Mouse (Mus musculus) gastrocnemius, postnatal 4 days (tissue): ENCODE measurements around the gene Tmem60. TPM values are rescaled to one million over a fixed set of nuclear protein-coding genes. Genes with fewer than 3 reads are reported as not detected.
A peak's percentile ranks its signal among the peaks of the same experiment; 100 is the strongest.

Source experiments
- DNase-seq, 2 experiments: peaks; one replicate each; pipeline ENCODE4 v3.0.0; 2021 to 2022; ENCODE audit warnings: low spot score in 2 of 2, mixed read lengths in 2 of 2
- total RNA-seq, 2 experiments: library from RNA; stranded (reverse); gene quantifications; 2 replicates each; pipeline ENCODE4 v1.2.3; 2021

The Tmem60 gene
- total RNA-seq, 2 experiments from 2014 or later: 18.4 to 20.8 TPM

- no peak for DNase-seq
These were observed 23.4 kb downstream of the Tmem60 start for GRCm38 (mm10) chr5:20905437-20905836.

GRCm38 (mm10) chr5:20906191-20906590, 24.2 kb downstream of the Tmem60 start:
- DNase-seq: no peak

GRCm38 (mm10) chr5:20911741-20912140, 29.8 kb downstream of the Tmem60 start:
- DNase-seq: no peak

- peak; percentile 38 to 59 for DNase-seq
These were observed 31.6 kb downstream of the Tmem60 start for GRCm38 (mm10) chr5:20913372-20914275.

DNA sequence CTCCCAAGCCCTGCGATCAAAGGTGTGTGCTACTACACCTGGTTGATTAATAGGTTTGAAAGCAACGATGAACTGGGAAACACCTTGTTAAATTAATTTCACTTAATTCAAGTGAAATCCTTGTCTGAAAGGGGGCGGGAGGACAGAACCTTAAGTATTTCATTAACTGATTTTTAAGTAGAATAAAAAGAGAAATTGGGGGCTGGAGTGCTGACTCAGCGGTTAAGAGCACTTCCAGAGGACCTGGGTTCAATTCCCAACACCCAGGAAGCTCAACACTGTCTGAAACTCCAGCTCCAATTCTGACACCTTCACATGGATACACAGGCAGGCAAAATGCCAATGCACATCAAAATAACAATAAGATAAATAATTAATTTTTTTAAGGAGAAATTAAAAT, 37.0 kb downstream of the Tmem60 start:
- no peak for DNase-seq

- no peak for DNase-seq
These were observed 37.6 kb downstream of the Tmem60 start for GRCm38 (mm10) chr5:20919566-20919965.

DNA sequence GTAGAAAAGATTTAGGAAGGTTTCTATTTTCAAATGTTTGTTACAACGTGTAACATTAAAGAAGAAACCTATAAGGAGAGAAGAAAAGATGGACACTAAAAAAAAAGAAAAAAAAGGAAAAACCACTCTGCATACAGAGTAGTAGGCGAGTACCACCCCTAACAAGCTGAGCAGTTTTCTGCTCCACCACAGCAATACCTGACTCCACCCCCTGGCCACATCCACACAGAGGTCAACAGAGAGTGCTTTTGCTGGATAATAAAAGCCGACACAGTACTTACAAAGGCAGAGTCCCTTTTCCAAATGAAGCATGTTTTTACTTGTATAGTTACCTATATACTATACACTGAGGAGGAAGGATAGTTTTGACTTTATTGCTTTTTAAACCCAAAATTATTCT, 42.6 kb downstream of the Tmem60 start:
- no peak for DNase-seq

DNA sequence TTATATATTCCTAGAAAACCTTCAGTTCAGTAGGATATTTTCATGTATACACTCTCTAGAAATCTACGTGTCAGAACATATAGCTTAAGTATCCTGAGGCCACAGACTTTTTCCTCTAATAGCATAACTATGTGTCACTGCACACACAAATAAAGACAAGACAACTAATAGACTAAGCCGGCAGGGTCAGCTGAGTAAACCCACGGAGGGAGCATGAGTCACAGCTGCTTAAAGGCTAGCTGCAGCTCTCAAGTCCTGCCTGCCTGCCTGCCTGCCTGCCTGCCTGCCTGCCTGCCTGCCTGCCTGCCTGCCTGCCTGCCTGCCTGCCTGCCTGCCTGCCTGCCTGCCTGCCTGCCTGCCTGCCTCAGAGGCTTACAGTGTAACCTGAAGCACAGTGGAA, 43.5 kb downstream of the Tmem60 start:
- no peak for DNase-seq

DNA sequence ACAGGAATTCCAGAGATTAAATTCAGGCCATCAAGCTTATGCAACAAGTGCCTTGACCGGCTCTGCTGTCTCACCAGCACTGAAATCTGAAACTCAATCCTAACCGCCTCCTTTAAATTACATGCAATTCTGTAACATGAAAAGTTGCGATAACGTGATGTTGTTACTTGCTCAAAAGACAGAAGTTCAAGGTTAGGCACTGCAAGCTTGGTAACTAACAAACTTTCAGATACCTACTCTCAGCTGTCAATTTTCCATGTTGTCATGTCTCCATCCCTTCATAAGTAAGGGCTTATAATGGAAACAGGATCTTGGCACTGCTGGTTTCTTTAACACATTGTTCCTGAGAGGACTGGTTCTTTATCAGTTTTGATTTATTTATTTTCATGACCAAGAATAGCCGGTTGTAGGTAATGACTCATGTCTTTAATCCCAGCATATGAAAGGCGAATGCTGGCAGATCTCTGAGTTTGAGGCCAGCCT, 47.7 kb downstream of the Tmem60 start:
- DNase-seq: no peak

GRCm38 (mm10) chr5:20930430-20930829, 48.4 kb downstream of the Tmem60 start:
- no peak for DNase-seq

GRCm38 (mm10) chr5:20931300-20931699, 49.3 kb downstream of the Tmem60 start:
- no peak for DNase-seq

GRCm38 (mm10) chr5:20932585-20932984, 50.6 kb downstream of the Tmem60 start:
- DNase-seq: no peak

DNA sequence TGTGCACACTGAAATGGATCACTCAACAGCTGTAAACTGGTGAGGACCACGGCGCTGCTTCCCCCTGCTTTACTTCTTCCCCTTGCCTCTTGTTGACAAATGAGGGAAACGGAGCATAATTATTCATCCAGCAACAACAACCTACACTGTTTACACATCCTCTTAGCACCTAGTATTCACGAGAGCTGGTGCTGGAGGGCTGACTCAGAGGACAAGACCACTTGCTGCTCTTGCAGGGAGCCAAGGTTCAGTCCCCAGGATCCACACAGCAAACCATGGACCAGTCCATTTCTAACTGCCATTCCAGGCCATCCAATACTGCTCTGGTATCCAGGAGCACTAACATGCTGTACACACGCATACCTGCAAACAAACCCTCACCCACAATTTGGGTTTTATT, 53.9 kb downstream of the Tmem60 start:
- no peak for DNase-seq

Other genes starting within 250 kb of the Tmem60 start
- gene Phtf2, start 67 bp upstream of the Tmem60 start, total RNA-seq: 10 to 100 TPM; 74.8 to 94.0 TPM
- gene Rsbn1l, start 74.2 kb downstream of the Tmem60 start, total RNA-seq: 10 to 100 TPM; 12.5 to 14.0 TPM
- 10 to 100 TPM; 41.9 to 46.7 TPM for gene Ptpn12, start 173.7 kb downstream of the Tmem60 start, total RNA-seq